Mouse (Mus musculus): ENCODE data around the gene Zbtb12.

DNA sequence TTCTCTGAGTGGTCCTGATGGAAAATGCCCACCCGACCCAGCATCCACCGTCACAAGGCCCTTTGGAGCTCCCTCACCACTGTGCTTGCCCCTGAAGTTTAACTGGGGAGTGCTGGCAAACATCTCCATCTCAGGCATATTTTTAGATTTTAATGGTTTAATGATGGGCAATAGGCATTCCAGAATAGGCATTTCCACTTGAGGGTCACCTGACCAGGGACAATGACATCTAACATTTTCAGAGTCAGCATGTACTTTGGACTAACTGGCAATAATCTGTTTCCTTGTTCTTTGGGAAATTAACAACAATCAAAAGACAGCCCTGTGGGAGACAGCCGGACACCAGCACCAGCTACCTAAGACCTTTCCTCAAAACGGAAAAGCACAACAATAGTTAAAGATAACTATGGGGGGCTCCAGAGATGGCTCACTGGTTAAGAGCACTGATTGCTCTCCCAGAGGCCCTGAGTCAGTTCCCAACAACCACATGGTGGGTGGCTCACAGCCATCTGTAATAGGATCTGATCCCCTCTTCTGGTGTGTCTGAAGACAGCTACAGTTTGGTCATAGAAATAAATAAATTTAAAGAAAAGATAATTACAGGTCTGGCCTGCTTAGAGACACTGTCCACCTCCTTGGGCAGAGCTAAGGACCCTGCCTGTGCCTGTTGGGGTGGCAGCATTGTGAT lies 64.0 kb downstream of the Zbtb12 start:
- TF ChIP-seq POLR2A (IDR thresholded peaks at IDR 0.05; ENCODE audit: extremely low read depth, insufficient read depth, low read length), result no peak
- no peak for TF ChIP-seq CTCF (IDR thresholded peaks at IDR 0.05; ENCODE audit: extremely low read depth, insufficient read depth, low read length)
